Mouse (Mus musculus) lung, postnatal 0 days (tissue): ENCODE data around the gene Actn1.

Source experiments
- CTCF ChIP-seq: IDR thresholded peaks from 2 replicates; pipeline ENCODE4 v1.5.1; 2016; ENCODE audit warnings: antibody characterized with exemption, mild to moderate bottlenecking
- EP300 ChIP-seq: IDR thresholded peaks from 2 replicates; pipeline ENCODE4 v1.6.1; 2016; ENCODE audit warnings: antibody characterized with exemption, mild to moderate bottlenecking, control low read depth

DNA sequence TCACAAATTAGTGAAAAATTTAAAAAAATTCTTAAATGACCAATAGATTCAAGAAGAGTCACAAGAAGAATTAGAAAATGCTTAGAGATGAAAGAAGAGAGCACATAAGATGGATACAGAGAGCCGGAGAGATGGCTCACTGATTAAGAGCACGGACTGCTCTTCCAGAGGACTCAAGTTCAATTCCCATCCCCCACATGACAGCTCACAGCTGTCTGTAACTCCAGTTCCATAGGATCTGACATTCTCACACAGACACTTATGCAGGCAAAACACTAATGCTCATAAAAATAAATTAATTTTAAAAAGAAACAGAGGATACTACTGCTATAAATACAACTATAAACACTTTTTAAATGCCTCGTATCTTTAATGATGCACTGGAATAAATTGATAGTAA, 115.3 kb downstream of the Actn1 start:
- TF ChIP-seq EP300 (no peak), CTCF (no peak)
